Mouse (Mus musculus) CH12.LX (cell line): Measurements from ENCODE around the gene Ndufc2. TPM values are rescaled to one million over a fixed set of nuclear protein-coding genes. Genes with fewer than 3 reads are reported as not detected.

ENCODE experiments used
- DNase-seq: peaks from one replicate; pipeline ENCODE4 v3.0.0-alpha.2; 2013; ENCODE audit errors: extremely low read depth
- H3K27ac ChIP-seq: 2 replicates; pipeline ENCODE4 v1.5.1; 2012; ENCODE audit warnings: low read depth, mild to moderate bottlenecking, control low read depth, moderate library complexity; ENCODE audit not compliant: insufficient read depth
- H3K27me3 ChIP-seq: replicated peaks from 2 replicates; pipeline ENCODE3; 2012; ENCODE audit warnings: inconsistent platforms
- H3K36me3 ChIP-seq, 2 experiments: replicated peaks in 1 of 2; 2 replicates each; pipeline versions ENCODE3 to v1.6.1; 2012; ENCODE audit warnings: inconsistent platforms in 1 of 2, low read length in 1 of 2, mild to moderate bottlenecking in 1 of 2, mixed read lengths in 1 of 2, moderate library complexity in 1 of 2; ENCODE audit not compliant: control insufficient read depth in 1 of 2, insufficient read depth in 1 of 2
- H3K4me1 ChIP-seq, 2 experiments: 2 replicates each; pipeline ENCODE4 v1.6.1; 2012; ENCODE audit warnings: inconsistent platforms in 1 of 2, moderate library complexity in 1 of 2; ENCODE audit not compliant: insufficient read depth in 2 of 2, control insufficient read depth in 1 of 2
- H3K4me2 ChIP-seq: 2 replicates; pipeline ENCODE4 v1.6.1; 2012; ENCODE audit warnings: low read depth, mild to moderate bottlenecking, control low read depth; ENCODE audit not compliant: poor library complexity, insufficient read depth, severe bottlenecking
- H3K4me3 ChIP-seq, 3 experiments: fragments of 150-350 bp in 1 of 3; sonication (generic) in 1 of 3; replicated peaks in 1 of 3; 2 replicates each; pipeline versions ENCODE3 to v1.5.1; 2011 to 2012; ENCODE audit warnings: low read depth in 2 of 3, low read length in 2 of 3, mild to moderate bottlenecking in 2 of 3, moderate library complexity in 2 of 3, control low read depth in 1 of 3, improper control_type of control experiment in 1 of 3, inconsistent platforms in 1 of 3, mixed read lengths in 1 of 3; ENCODE audit not compliant: poor library complexity in 1 of 3
- H3K79me2 ChIP-seq: replicated peaks from 2 replicates; pipeline ENCODE4 v1.6.1; 2012; ENCODE audit warnings: mild to moderate bottlenecking, moderate library complexity; ENCODE audit not compliant: control insufficient read depth, poor library complexity, insufficient read depth, severe bottlenecking; ENCODE audit errors: extremely low read depth
- H3K9ac ChIP-seq: 2 replicates; pipeline ENCODE4 v1.6.1; 2012; ENCODE audit warnings: low read depth, mild to moderate bottlenecking, control low read depth, moderate library complexity; ENCODE audit not compliant: insufficient read depth
- H3K9me3 ChIP-seq: replicated peaks from 2 replicates; pipeline ENCODE3; 2012; ENCODE audit warnings: low read length, inconsistent platforms, mixed read lengths
- CTCF ChIP-seq, 2 experiments: IDR thresholded peaks in 1 of 2; conservative IDR thresholded peaks in 1 of 2; 2 replicates each; pipeline ENCODE4 v1.5.1; 2011 to 2012; ENCODE audit warnings: low read depth in 2 of 2, low read length in 2 of 2, improper control_type of control experiment in 1 of 2, inconsistent platforms in 1 of 2, mild to moderate bottlenecking in 1 of 2, moderate library complexity in 1 of 2
- EP300 ChIP-seq: IDR thresholded peaks from 2 replicates; pipeline ENCODE4 v1.6.1; 2011; ENCODE audit warnings: low read length, improper control_type of control experiment
- ETS1 ChIP-seq: conservative IDR thresholded peaks from 2 replicates; pipeline ENCODE4 v1.6.1; 2012; ENCODE audit warnings: low read depth, mild to moderate bottlenecking, inconsistent platforms, low read length, improper control_type of control experiment, moderate library complexity
- IRF4 ChIP-seq: IDR thresholded peaks from 2 replicates; pipeline ENCODE4 v1.6.1; 2014; ENCODE audit warnings: low read depth, mild to moderate bottlenecking, inconsistent platforms, low read length, improper control_type of control experiment
- KAT2A ChIP-seq: IDR thresholded peaks from 2 replicates; pipeline ENCODE4 v1.6.1; 2012; ENCODE audit warnings: low read length, improper control_type of control experiment, inconsistent platforms; ENCODE audit not compliant: insufficient replicate concordance
- MXI1 ChIP-seq: IDR thresholded peaks from 2 replicates; pipeline ENCODE4 v1.6.1; 2011; ENCODE audit warnings: mild to moderate bottlenecking, low read depth, low read length, improper control_type of control experiment
- NELFE ChIP-seq: IDR thresholded peaks from 2 replicates; pipeline ENCODE4 v1.6.1; 2011; ENCODE audit warnings: low read depth, low read length, improper control_type of control experiment
- SMC3 ChIP-seq: IDR thresholded peaks from 2 replicates; pipeline ENCODE4 v1.6.1; 2011; ENCODE audit warnings: low read depth, low read length, improper control_type of control experiment
- TCF12 ChIP-seq: IDR thresholded peaks from 2 replicates; pipeline ENCODE4 v1.6.1; 2014; ENCODE audit warnings: low read depth, mild to moderate bottlenecking, inconsistent platforms, low read length, improper control_type of control experiment
- USF1 ChIP-seq: IDR thresholded peaks from 2 replicates; pipeline ENCODE4 v1.6.1; 2014; ENCODE audit warnings: low read depth, mild to moderate bottlenecking, inconsistent platforms, low read length, improper control_type of control experiment
- ZMIZ1 ChIP-seq: IDR thresholded peaks from 2 replicates; pipeline ENCODE4 v1.6.1; 2012; ENCODE audit warnings: low read depth, mild to moderate bottlenecking, inconsistent platforms, low read length, improper control_type of control experiment
- dilution Hi-C: fragments of 300-500 bp; cut with MboI; formaldehyde crosslinking; loops from 2 replicates; pipeline ENCODE4 v1.14.3; 2020; ENCODE audit warnings: low sequenced_read_pairs; ENCODE audit not compliant: extremely low pct_unique_long_range_greater_than_20kb, extremely low pct_ligation_motif_present
- in situ Hi-C: fragments of 300-500 bp; cut with MboI; formaldehyde crosslinking; loops from 3 replicates; pipeline ENCODE4 v1.14.3; 2019; ENCODE audit warnings: low sequenced_read_pairs, low pct_ligation_motif_present, low pct_unique_long_range_greater_than_20kb, mixed read lengths
- polyA plus RNA-seq: library from polyadenylated mRNA; unstranded; fragments of >175 nt; gene quantifications from 2 replicates; pipeline ENCODE4 v1.2.1, GENCODE M21; 2012; ENCODE audit warnings: low read depth; ENCODE audit not compliant: insufficient read length
- total RNA-seq, 2 experiments: library from RNA; depleted of rRNA; stranded (reverse); fragments of 300-350 nt in 1 of 2; fragments of >200 nt in 1 of 2; gene quantifications; 2 replicates each; pipeline ENCODE4 v1.2.3; 2012 to 2014

Ndufc2 gene
- total and polyA plus RNA-seq, 3 experiments: 217 to 352 (median 352) TPM

DNA sequence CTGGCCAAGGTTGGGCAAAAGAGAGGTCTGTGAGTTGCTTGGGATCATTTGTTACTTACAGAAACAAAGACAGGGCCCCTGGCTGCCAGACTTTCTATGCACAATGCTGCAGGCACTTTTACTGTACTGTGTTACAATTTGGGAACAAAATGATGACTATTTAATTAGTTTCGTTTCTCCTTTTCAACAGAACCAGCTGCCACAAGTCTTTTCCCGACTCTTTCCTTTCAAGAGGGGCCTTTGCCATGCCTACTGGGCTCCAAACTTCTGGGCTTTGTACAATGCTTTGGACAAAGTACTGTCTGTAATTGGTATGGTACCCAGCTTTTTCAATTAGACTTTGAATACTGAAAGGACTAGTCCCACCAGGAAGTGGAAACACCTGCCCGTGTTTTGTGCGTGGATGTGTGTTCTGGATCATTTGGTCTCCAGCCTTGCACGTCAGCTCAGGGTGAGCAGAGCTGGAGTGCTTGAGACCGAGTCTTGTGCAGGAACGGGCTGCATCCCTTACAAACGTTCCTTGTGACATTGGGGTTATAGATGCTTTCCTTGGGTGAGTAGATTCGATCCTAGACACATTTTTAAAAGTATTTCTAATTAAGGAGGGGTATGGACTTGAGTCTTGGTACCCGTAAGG is 16.2 kb upstream of the Ndufc2 start:
- dilution Hi-C loops (no loop called here), in situ Hi-C loops (no loop called here)
- H3K4me2 ChIP-seq: no peak overlapping the region
- H3K36me3 ChIP-seq: peaks cover 85 to 96% of the 10 kb centered on the region in 2 experiments
- H3K4me3 ChIP-seq: no peak overlapping the region
- no peak for DNase-seq
- peaks cover 6% of the 10 kb centered on the region for H3K79me2 ChIP-seq
- H3K27me3 ChIP-seq: no peaks in the 10 kb centered on the region
- no peak overlapping the region for H3K9ac ChIP-seq
- no peak overlapping the region for H3K27ac ChIP-seq
- H3K4me1 ChIP-seq: peaks cover 9 to 35% of the 10 kb centered on the region in 2 experiments
- TF ChIP-seq ETS1 (0 out of 2 replicates have a peak, but pooled peaks have one; percentile 6), IRF4 (peak; percentile 62), EP300 (peak; percentile 65), MXI1 (no peak)
- no peaks in the 10 kb centered on the region for H3K9me3 ChIP-seq

- dilution Hi-C loops (no loop called here), in situ Hi-C loops (no loop called here)
- peaks cover 4% of the 10 kb centered on the region; the same call in 1 of the 2 replicates for H3K79me2 ChIP-seq
- H3K9ac ChIP-seq: no peak overlapping the region
- no peaks in the 10 kb centered on the region for H3K9me3 ChIP-seq
- H3K36me3 ChIP-seq: peaks cover 77 to 96% of the 10 kb centered on the region in 2 experiments
- H3K27me3 ChIP-seq: no peaks in the 10 kb centered on the region
- DNase-seq: no peak
- no peak for TF ChIP-seq NELFE
- no peak for TF ChIP-seq ZMIZ1
- no peak for TF ChIP-seq KAT2A
- TF ChIP-seq SMC3: no peak
- TF ChIP-seq TCF12: no peak
- H3K4me3 ChIP-seq: no peak overlapping the region
- peaks cover 9 to 35% of the 10 kb centered on the region in 2 experiments for H3K4me1 ChIP-seq
- H3K27ac ChIP-seq: no peak overlapping the region
- no peak overlapping the region for H3K4me2 ChIP-seq
These were observed 13.5 kb upstream of the Ndufc2 start for GRCm38 (mm10) chr7:97386106-97386805.

- no peaks in the 10 kb centered on the region for H3K9me3 ChIP-seq
- no peak overlapping the region for H3K27ac ChIP-seq
- no peak overlapping the region for H3K4me3 ChIP-seq
- H3K36me3 ChIP-seq: peaks cover 77 to 97% of the 10 kb centered on the region in 2 experiments
- TF ChIP-seq CTCF (conservative IDR thresholded peaks at IDR 0.05 in 1 of 2, IDR thresholded peaks at IDR 0.05 in 1 of 2; ENCODE audit: low read depth in 2 of 2, low read length in 2 of 2): no peak
- no peak for TF ChIP-seq USF1
- TF ChIP-seq, all 38 proteins: peak for 0
- Histone ChIP-seq H3K4me1 (peaks cover 9 to 35% of the 10 kb centered on the region in 2 experiments), H3K27me3 (no peaks in the 10 kb centered on the region), H3K79me2 (peaks cover under 1% of the 10 kb centered on the region; the same call in 1 of the 2 replicates), H3K9ac (no peak overlapping the region), H3K4me2 (no peak overlapping the region)
- dilution Hi-C loops (no loop called here), in situ Hi-C loops (no loop called here)
- DNase-seq: no peak
These were observed 12.9 kb upstream of the Ndufc2 start for GRCm38 (mm10) chr7:97386806-97387370.
